Mouse (Mus musculus): ENCODE data around the gene Hoxb6.
A peak's percentile ranks its signal among the peaks of the same experiment; 100 is the strongest.

Hoxb6 gene

GRCm38 (mm10) chr11:96301837-96302236, 9.6 kb downstream of the Hoxb6 start:
- DNase-seq, result peak; percentile 84 to 92

- peak in 1 of 2 experiments; percentile 20 for DNase-seq
Observed at GRCm38 (mm10) chr11:96302381-96303150, 10.3 kb downstream of the Hoxb6 start.

- peak; percentile 89 to 93 for DNase-seq
Observed at GRCm38 (mm10) chr11:96303151-96304099, 11.1 kb downstream of the Hoxb6 start, which contains the start of gene Hoxb5. TSS of gene Hoxb5 (plus strand) at chr11:96303336.

- peak; percentile 20 to 32 for DNase-seq
Observed at GRCm38 (mm10) chr11:96304381-96305195, 12.3 kb downstream of the Hoxb6 start.

- peak in 1 of 2 experiments; percentile 23 for DNase-seq
Observed at GRCm38 (mm10) chr11:96305505-96306182, 13.4 kb downstream of the Hoxb6 start.

GRCm38 (mm10) chr11:96306183-96306907, 14.1 kb downstream of the Hoxb6 start:
- peak in 1 of 2 experiments; percentile 24 for DNase-seq

- DNase-seq, result peak; percentile 36 to 73
Observed at GRCm38 (mm10) chr11:96306908-96307269, 14.6 kb downstream of the Hoxb6 start.

GRCm38 (mm10) chr11:96308763-96309162, 16.5 kb downstream of the Hoxb6 start:
- DNase-seq, result no peak

- DNase-seq, result peak in 1 of 2 experiments; percentile 64
Observed at GRCm38 (mm10) chr11:96309288-96309687, 17.0 kb downstream of the Hoxb6 start.

- DNase-seq, result no peak
Observed at GRCm38 (mm10) chr11:96310183-96310938, 18.1 kb downstream of the Hoxb6 start.

- DNase-seq, result no peak
Observed at GRCm38 (mm10) chr11:96311097-96311496, 18.8 kb downstream of the Hoxb6 start.

GRCm38 (mm10) chr11:96311520-96312417, 19.5 kb downstream of the Hoxb6 start:
- peak; percentile 86 for DNase-seq

GRCm38 (mm10) chr11:96313134-96313533, 20.9 kb downstream of the Hoxb6 start:
- DNase-seq, result no peak

- DNase-seq, result no peak
Observed at GRCm38 (mm10) chr11:96313806-96314428, 21.6 kb downstream of the Hoxb6 start.

GRCm38 (mm10) chr11:96314671-96315343, 22.5 kb downstream of the Hoxb6 start:
- peak in 1 of 2 experiments; percentile 71 for DNase-seq

- no peak for DNase-seq
Observed at GRCm38 (mm10) chr11:96315344-96315681, 23.0 kb downstream of the Hoxb6 start.

GRCm38 (mm10) chr11:96316696-96317607, 24.7 kb downstream of the Hoxb6 start:
- no peak for DNase-seq
